ENCODE assay signal across 7 mouse cellular contexts in genomic region chr9:111689680-111690483, GRCm38 (mm10). TPM values are rescaled to one million over a fixed set of nuclear protein-coding genes. Genes with fewer than 3 reads are reported as not detected.
DNase-seq lines count a peak whose midpoint lies in the region; ATAC-seq lines count a peak whose summit lies in the region.

Gene Stac, minus strand, starts transcription at chr9:111690348.

- peak within 1 kb of the TSS; percentile 26 for H3K9ac ChIP-seq in lung, embryonic 16.5 days (ENCODE audit: low read length)
- H3K9ac ChIP-seq in heart, embryonic 15.5 days, result peak within 1 kb of the TSS; percentile 44
- H3K9ac ChIP-seq in liver, embryonic 13.5 days, result no peak within 1 kb of the TSS
- H3K9ac ChIP-seq in stomach, embryonic 15.5 days, result peak within 1 kb of the TSS; percentile 20; the same call in 1 of the 2 replicates

- H3K4me3 ChIP-seq in lung, embryonic 16.5 days (ENCODE audit: low read length), result peak within 1 kb of the TSS; percentile 53
- peak within 1 kb of the TSS; percentile 54 for H3K4me3 ChIP-seq in heart, embryonic 15.5 days
- peak within 1 kb of the TSS; percentile 43 for H3K4me3 ChIP-seq in liver, embryonic 13.5 days (replicated peaks)
- H3K4me3 ChIP-seq in stomach, embryonic 15.5 days (replicated peaks), result peak within 1 kb of the TSS; percentile 48

- H3K27ac ChIP-seq in lung, embryonic 16.5 days (ENCODE audit: low read length), result no peak within 1 kb of the TSS
- no peak within 1 kb of the TSS for H3K27ac ChIP-seq in heart, embryonic 15.5 days
- H3K27ac ChIP-seq in liver, embryonic 13.5 days, result no peak within 1 kb of the TSS
- H3K27ac ChIP-seq in stomach, embryonic 15.5 days, result no peak within 1 kb of the TSS

- no peaks in the 10 kb centered on the region for H3K9me3 ChIP-seq in lung, embryonic 16.5 days (ENCODE audit: control insufficient read depth, low read length)
- no peaks in the 10 kb centered on the region for H3K9me3 ChIP-seq in heart, embryonic 15.5 days (replicated peaks)
- H3K9me3 ChIP-seq in liver, embryonic 13.5 days (replicated peaks), result no peaks in the 10 kb centered on the region
- no peaks in the 10 kb centered on the region for H3K9me3 ChIP-seq in stomach, embryonic 15.5 days

- peak within 1 kb of the TSS; percentile 95 for H3K4me2 ChIP-seq in lung, embryonic 16.5 days (ENCODE audit: low read depth, low read length)
- peak within 1 kb of the TSS; percentile 96 for H3K4me2 ChIP-seq in heart, embryonic 15.5 days
- H3K4me2 ChIP-seq in liver, embryonic 13.5 days, result peak within 1 kb of the TSS; percentile 59
- H3K4me2 ChIP-seq in stomach, embryonic 15.5 days, result peak within 1 kb of the TSS; percentile 93

- WGBS in lung, embryonic 16.5 days, result 3% methylated on average over 45 of the region's 64 CpGs
- 2% methylated on average over 61 of the region's 64 CpGs for WGBS in heart, embryonic 15.5 days
- 4% methylated on average over 56 of the region's 64 CpGs for WGBS in liver, embryonic 13.5 days (ENCODE audit: insufficient replicate concordance)
- 3% methylated on average over 61 of the region's 64 CpGs for WGBS in stomach, embryonic 15.5 days

- H3K36me3 ChIP-seq in lung, embryonic 16.5 days (ENCODE audit: control insufficient read depth, insufficient read depth, low read length), result no peaks in the 10 kb centered on the region
- no peaks in the 10 kb centered on the region for H3K36me3 ChIP-seq in heart, embryonic 15.5 days
- H3K36me3 ChIP-seq in liver, embryonic 13.5 days, result no peaks in the 10 kb centered on the region
- H3K36me3 ChIP-seq in stomach, embryonic 15.5 days, result no peaks in the 10 kb centered on the region

- DNase-seq in lung, postnatal 25 days (ENCODE audit: low spot score), result no peak
- DNase-seq in embryo, embryonic 11.5 days (ENCODE audit: low read depth, low spot score), result peak; percentile 11
- DNase-seq in liver, embryonic 13.5 days, result no peak

- H3K4me1 ChIP-seq in lung, embryonic 16.5 days (replicated peaks; ENCODE audit: control insufficient read depth, insufficient read depth, low read length), result peaks cover 5% of the 10 kb centered on the region; the same call in 1 of the 2 replicates
- H3K4me1 ChIP-seq in heart, embryonic 15.5 days (replicated peaks), result peaks cover 9% of the 10 kb centered on the region
- no peaks in the 10 kb centered on the region for H3K4me1 ChIP-seq in liver, embryonic 13.5 days (replicated peaks)
- peaks cover 5% of the 10 kb centered on the region; the same call in 1 of the 2 replicates for H3K4me1 ChIP-seq in stomach, embryonic 15.5 days

- ATAC-seq in lung, embryonic 16.5 days (ENCODE audit: low read depth), result peak; percentile 59
- peak; percentile 66 for ATAC-seq in heart, embryonic 15.5 days (replicated peaks; ENCODE audit: insufficient number of reproducible peaks, insufficient read depth, low FRiP score, low read depth)
- no peak for ATAC-seq in liver, embryonic 13.5 days (ENCODE audit: low read depth)
- ATAC-seq in stomach, embryonic 15.5 days (ENCODE audit: insufficient read depth, low FRiP score, low read depth), result peak; percentile 68
- ATAC-seq in megakaryocyte-erythroid progenitor cell, adult 5-6 weeks (replicated peaks; ENCODE audit: low FRiP score, low TSS enrichment, poor library complexity, severe bottlenecking), result no peak

- peaks cover 25% of the 10 kb centered on the region for H3K27me3 ChIP-seq in lung, embryonic 16.5 days (ENCODE audit: control insufficient read depth, insufficient read depth, low read depth, low read length)
- peaks cover 28% of the 10 kb centered on the region for H3K27me3 ChIP-seq in heart, embryonic 15.5 days
- peaks cover 22% of the 10 kb centered on the region for H3K27me3 ChIP-seq in liver, embryonic 13.5 days
- peaks cover 20% of the 10 kb centered on the region for H3K27me3 ChIP-seq in stomach, embryonic 15.5 days (replicated peaks)

RNA-seq across cellular contexts. Expression of gene Stac, which starts in this region (rescaled TPM):
- 0.97 and 1.4 TPM in 2 replicates for polyA plus RNA-seq in lung, embryonic 16.5 days (2015; fragmentation: Nextera tagmentation; extraction: Ambion mirVana)
- 1.3 and 3.1 TPM in 2 replicates for polyA plus RNA-seq in heart, embryonic 15.5 days (2015; fragmentation: Nextera tagmentation; extraction: Ambion mirVana)
- 0.15 and 0.23 TPM in 2 replicates for polyA plus RNA-seq in liver, embryonic 13.5 days (2015; fragmentation: Nextera tagmentation; extraction: Ambion mirVana)
- 4.4 and 4.5 TPM in 2 replicates for polyA plus RNA-seq in stomach, embryonic 15.5 days (2015; fragmentation: Nextera tagmentation; extraction: Ambion mirVana)
- not detected in 2 replicates for total RNA-seq in megakaryocyte-erythroid progenitor cell, adult 5-6 weeks (2014; fragmentation: Nextera tagmentation)
- not detected in 2 replicates for total RNA-seq in megakaryocyte-erythroid progenitor cell, adult 5-6 weeks (2017)

Comparison
In these comparisons a context has a peak if more than half of its experiments do, and no peak if none do; other contexts are left out.
1. ATAC-seq: peak in lung, embryonic 16.5 days (single experiment), heart, embryonic 15.5 days (single experiment) and stomach, embryonic 15.5 days (single experiment); none in liver, embryonic 13.5 days (single experiment) and megakaryocyte-erythroid progenitor cell, adult 5-6 weeks (single experiment).
2. Peak in every context shown above with its lines, with median percentiles within 50 percentile points of each other: H3K4me2 ChIP-seq and H3K4me3 ChIP-seq.